Mouse (Mus musculus): ENCODE data around the gene Dlx5. TPM values are rescaled to one million over a fixed set of nuclear protein-coding genes. Genes with fewer than 3 reads are reported as not detected.

Dlx5 gene
- total RNA-seq (2021), result 1 to 10 TPM; 4.3 to 6.1 TPM
- long read RNA-seq, experiment 1, partial matches to known transcripts, result 0 of 4 reads
- long read RNA-seq, experiment 1, other reads (novel, unspliced or antisense), result 0 of 4 reads
- long read RNA-seq, experiment 2, transcript Dlx5-201 (3 exons, 1,423 nt), result major isoform, 5 of 7 reads
- long read RNA-seq, experiment 2, partial matches to known transcripts, result 0 of 7 reads
- long read RNA-seq, experiment 2, other reads (novel, unspliced or antisense), result 0 of 7 reads

DNA sequence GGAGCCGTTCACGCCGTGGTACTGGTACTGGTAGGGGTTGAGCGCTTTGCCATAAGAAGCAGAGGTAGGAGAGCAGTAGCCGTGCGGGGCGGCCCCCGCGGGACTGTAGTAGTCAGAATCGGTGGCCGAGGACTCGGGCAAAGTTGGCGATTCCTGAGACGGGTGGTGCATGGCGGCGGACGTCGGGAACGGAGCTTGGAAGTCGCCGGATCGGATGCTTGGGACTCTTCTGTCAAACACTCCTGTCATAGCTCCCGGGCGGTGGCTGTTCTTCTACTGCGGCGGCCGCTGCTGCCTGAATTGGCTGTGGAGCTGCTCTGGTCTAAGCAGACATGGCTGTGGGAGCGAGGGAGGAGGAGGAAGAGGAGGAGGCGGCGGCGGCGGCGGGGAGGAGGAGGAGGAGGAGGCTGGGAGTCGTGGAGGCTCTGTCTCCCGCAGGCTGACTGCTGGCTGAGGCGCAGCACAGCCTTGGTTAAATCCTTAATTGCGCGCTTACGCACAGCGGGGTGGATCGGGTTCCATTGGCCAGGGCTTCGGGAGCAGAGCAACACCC, at the start of gene Dlx5:
Gene Dlx5 (minus strand): TSS at position 448 of the 553 bp plus-strand sequence.
- no peak for TF ChIP-seq CTCF (conservative IDR thresholded peaks at IDR 0.05)
- DNase-seq (ENCODE audit: low spot score in 2 of 2), result peak; percentile 30 to 43
- no peak within 1 kb of the TSS for H3K27ac ChIP-seq
- peak within 1 kb of the TSS; percentile 49 for H3K4me3 ChIP-seq

DNA sequence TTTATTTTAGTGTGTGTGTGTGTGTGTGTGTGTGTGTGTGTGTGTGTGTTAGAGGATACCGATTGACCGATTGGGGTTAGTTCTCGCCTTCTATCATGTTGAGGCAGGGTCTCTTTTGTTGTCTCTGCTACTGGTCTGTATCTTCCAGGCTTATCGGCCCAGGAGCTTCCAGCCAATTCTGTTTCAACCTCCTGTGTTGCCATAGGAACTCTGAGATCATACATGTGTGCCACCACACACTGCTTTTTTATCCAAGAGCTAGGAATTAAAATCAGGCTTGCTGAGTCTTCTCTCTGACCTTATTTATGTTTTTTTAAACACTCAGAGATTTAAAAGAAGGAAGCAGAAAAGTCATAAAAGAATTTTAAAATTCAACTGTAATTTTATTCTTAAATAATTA, 49.6 kb upstream of the Dlx5 start:
- Histone ChIP-seq H3K27ac (no peak overlapping the region), H3K4me3 (no peak overlapping the region)
- DNase-seq (ENCODE audit: low spot score in 2 of 2), result no peak
- no peak for TF ChIP-seq CTCF (conservative IDR thresholded peaks at IDR 0.05)

DNA sequence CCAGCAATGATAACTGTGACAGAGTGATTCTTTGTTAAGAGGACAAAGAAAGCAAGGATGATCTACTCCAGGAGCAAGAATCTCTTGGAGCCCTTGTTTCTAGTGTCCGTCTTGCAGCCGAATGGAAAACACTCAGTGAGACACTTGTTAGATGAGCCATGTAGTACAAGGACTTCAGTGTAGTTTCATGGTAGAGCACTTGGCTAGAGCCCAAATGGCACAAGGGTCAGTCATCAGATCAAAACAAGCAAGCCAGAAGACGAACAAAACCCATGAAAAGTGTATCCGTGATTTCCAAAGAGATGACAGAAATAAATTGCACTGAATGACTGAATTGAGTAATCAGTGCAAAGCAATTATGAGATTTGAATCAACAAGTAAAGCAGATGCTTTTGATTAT, 48.9 kb upstream of the Dlx5 start:
- Histone ChIP-seq H3K27ac (no peak overlapping the region), H3K4me3 (no peak overlapping the region)
- DNase-seq (ENCODE audit: low spot score in 2 of 2), result no peak
- no peak for TF ChIP-seq CTCF (conservative IDR thresholded peaks at IDR 0.05)

DNA sequence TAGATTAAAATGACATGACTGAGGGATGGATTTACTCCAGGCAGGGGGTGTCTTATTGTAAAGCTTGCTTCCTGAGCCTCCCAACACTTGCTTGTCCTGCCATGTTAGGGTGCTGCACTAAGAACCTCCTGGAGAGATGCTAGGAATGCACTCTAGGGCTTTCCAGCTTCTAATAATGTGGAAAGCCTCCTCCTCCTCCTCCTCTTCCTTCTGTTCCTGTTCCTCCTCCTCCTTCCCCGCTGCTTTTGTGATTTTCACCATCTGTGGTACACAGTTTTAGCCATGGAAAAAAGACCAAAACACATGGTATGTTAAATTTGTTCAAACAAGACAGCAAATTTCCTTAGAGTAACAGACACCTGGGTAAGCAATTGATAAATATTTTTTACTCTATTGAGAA, 43.4 kb upstream of the Dlx5 start:
- Histone ChIP-seq H3K4me3 (no peak overlapping the region), H3K27ac (no peak overlapping the region)
- no peak for DNase-seq (ENCODE audit: low spot score in 2 of 2)
- TF ChIP-seq CTCF (conservative IDR thresholded peaks at IDR 0.05), result no peak

DNA sequence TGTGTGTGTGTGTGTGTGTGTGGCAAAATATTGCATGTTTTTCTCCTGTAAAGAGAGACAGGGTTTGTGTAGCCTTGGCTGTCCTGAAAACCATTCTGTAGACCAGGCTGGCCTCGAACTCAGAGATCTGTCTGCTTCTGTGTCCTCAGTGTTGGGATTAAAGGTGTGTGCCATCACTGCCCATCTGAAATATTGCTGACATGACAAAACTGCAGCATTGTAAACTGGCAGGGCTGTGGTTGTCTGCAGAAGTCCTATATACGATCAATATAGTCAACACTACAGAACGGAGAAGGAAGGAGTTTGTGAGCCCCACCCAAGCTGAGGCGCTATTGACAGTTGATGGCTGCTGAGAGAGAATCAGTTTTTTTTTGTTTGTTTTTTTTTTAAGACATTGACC, 35.4 kb upstream of the Dlx5 start:
- Histone ChIP-seq H3K27ac (no peak overlapping the region), H3K4me3 (no peak overlapping the region)
- TF ChIP-seq CTCF (conservative IDR thresholded peaks at IDR 0.05), result no peak

DNA sequence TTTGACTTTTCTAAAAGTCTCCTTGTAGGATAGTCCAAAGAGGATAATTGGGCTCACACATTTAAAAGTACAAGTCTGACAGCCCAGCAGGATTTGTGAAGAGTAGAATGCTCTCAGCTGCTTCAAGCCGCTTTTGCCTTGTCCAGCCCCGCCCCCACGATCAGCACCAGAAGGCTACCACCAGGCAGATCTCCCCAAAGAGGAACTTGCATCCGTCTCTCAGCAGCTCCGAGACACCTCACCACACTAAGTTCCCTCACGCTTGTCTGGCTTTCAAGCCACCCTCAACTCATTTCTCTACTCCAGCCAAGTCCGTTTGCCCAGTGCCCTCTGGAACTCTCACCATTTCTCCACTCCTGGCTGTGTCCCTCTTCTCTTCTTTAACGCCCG, 33.6 kb upstream of the Dlx5 start:
- no peak for DNase-seq (ENCODE audit: low spot score in 2 of 2)
- no peak for TF ChIP-seq CTCF (conservative IDR thresholded peaks at IDR 0.05)
- H3K4me3 ChIP-seq, result no peak overlapping the region
- H3K27ac ChIP-seq, result no peak overlapping the region

More for the DNA sequence above, 35.4 kb upstream of the Dlx5 start:
- no peak for DNase-seq (ENCODE audit: low spot score in 2 of 2)

DNA sequence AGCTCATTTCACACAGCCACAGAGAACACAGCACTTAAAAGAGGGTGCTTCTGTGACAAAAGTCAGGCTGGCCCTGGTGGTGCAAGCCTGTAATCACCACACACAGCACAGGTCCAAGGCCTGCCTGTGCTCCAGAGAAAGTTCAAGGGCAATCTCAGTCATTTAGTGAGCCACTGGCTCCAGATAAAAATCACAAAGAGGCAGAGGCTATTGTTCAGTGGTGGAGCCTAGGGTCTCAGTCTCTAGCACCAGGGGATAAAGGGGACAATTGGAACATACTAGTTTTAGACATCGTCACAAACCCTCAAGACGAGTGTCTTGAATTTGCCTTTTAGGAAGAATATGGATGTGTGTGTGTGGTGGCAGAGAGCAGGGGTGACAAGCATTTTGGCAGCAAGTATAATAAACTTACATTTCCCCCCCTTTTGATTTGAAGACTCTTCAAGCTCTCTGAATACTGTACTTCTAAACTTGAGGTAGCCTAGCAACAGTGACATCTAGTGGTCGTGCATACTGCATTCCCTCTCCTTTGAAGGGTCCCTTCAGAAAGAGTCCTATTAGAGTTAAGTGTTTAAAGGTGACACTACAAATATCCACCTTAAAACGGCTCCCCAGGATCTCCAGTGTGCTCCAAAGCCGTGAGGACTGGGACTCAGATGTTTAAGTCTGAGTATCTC, 33.1 kb upstream of the Dlx5 start:
- H3K4me3 ChIP-seq, result no peak overlapping the region
- no peak overlapping the region for H3K27ac ChIP-seq
- peak; percentile 88 for TF ChIP-seq CTCF (conservative IDR thresholded peaks at IDR 0.05)
- peak; percentile 21 to 44 for DNase-seq (ENCODE audit: low spot score in 2 of 2)

DNA sequence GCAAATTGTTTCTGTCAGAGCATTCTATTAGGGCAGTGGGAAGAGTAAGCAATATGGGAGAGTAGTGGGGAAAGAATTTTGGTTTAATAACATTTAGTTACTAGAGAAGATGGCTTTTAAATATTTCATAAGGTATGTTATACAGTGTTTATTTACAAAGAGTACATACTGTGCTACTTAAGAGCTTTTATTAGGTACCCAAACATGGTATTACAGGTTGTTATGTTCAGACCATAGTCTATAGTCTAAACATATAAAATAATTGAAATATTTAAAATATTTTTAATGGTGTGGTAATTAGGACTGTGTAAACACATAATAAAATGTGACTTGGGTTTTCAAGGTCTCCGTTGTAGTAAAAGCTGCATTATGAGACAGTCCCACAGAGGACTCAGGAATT, 32.4 kb upstream of the Dlx5 start:
- no peak for DNase-seq (ENCODE audit: low spot score in 2 of 2)
- TF ChIP-seq CTCF (conservative IDR thresholded peaks at IDR 0.05), result no peak
- Histone ChIP-seq H3K4me3 (no peak overlapping the region), H3K27ac (no peak overlapping the region)

DNA sequence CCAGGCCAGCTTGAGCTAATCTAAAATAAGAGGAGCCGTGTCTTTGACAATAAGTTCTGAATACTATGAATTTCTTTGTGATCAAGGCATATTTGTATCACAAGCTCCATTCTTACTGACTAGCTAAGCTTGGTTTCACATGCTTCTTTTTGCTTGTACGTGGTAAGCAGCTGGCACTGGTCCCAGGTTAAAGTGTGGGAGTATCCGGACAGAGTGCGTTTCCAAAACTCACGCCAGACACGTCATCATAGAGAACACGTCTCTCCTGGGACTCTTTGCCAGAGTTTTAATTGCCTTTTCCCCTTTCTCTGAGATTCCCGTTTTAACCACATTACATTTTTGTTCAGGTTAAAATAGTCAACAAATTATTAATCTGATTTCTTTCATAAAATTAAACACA, 27.7 kb upstream of the Dlx5 start:
- DNase-seq (ENCODE audit: low spot score in 2 of 2), result no peak
- no peak for TF ChIP-seq CTCF (conservative IDR thresholded peaks at IDR 0.05)
- no peak overlapping the region for H3K27ac ChIP-seq
- H3K4me3 ChIP-seq, result no peak overlapping the region

DNA sequence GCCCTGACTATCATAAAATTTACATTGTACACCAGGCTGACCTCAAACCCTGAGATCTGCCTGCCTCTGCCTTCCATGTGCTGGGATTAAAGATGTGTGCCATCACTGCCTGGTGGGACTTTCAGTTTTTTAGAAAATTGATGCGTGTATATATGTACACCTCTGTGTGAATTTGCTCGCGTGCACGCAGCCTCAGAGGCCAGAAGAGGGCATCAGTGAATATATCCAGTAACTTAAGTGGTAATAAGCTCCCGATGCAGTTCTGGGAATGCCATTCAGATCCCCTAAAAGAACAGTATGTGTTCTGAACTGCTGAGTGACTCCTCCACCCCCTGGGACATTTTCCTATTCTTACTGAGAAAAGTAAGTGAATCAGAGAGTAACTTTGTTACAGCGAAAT, 8.2 kb upstream of the Dlx5 start:
- Histone ChIP-seq H3K4me3 (no peak overlapping the region), H3K27ac (no peak overlapping the region)
- peak; percentile 56 for TF ChIP-seq CTCF (conservative IDR thresholded peaks at IDR 0.05)
- no peak for DNase-seq (ENCODE audit: low spot score in 2 of 2)

DNA sequence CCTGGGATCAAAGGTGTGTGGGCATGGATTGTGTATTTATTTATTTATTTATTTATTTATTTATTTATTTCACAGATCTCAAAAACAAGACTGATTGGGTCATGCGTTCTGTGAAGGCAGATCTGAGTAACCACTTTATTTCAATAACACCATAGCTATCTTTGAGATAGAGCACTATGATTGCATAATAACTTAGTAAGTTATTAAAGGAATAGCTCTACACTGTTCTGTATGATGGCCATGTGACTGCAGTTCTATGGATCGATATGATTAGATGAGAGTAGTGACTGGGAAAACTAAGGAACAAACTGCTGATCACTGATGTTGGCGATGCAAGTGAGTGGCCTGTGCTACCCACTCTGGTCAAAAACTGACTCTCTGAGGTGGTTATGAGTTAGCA, 4.3 kb upstream of the Dlx5 start:
- TF ChIP-seq CTCF (conservative IDR thresholded peaks at IDR 0.05), result no peak
- no peak for DNase-seq (ENCODE audit: low spot score in 2 of 2)
- no peak overlapping the region for H3K27ac ChIP-seq

DNA sequence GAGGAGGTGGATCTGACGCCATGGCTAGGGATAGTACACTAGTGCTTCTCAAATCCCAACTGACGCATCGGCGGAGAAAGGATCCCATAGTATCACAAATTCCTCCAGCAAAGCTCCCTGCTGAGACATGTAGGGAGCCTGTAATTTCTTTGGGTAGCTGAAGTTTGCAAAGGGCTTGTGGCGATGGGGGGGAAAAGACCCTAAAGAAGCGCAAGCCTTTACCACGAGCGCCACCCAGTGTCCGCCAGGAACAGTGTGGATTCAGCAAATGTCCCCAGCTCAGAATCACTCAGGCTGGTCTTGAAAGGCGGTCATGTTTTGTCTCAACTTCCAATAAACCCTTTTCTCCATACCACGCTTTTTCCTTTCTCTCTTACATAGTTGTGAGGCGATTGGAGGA, 3.0 kb upstream of the Dlx5 start:
- DNase-seq (ENCODE audit: low spot score in 2 of 2), result peak; percentile 32 to 65
- peak; percentile 92 for TF ChIP-seq CTCF (conservative IDR thresholded peaks at IDR 0.05)
- no peak overlapping the region for H3K27ac ChIP-seq
- no peak overlapping the region for H3K4me3 ChIP-seq

More for the DNA sequence above, 4.3 kb upstream of the Dlx5 start:
- H3K4me3 ChIP-seq, result no peak overlapping the region

DNA sequence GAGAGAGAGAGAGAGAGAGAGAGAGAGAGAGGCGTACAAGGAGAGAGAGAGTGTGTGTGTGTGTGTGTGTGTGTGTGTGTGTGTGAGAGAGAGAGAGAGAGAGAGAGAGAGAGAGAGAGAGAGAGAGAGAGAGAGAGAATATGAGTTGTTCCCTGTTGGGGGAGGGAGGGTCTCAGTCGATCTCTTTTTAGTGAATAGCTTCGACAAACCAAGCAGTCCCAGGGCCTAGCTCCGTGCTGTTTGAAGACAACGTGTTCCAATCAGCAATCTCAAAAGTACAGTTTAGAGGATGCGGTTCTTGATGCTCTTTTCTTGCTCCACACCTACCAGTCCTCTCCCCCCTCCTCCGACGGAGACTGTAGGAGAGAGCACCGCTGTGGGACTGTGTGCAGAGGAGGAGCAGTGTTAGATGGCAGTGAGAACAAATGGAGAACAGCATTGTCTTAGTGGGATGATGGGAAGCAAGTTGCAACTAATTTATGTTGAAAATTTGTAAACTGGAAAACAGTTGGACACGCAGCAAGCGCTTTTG, 447 bp upstream of the Dlx5 start:
- no peak for DNase-seq (ENCODE audit: low spot score in 2 of 2)
- Histone ChIP-seq H3K4me3 (no peak overlapping the region), H3K27ac (no peak overlapping the region)
- no peak for TF ChIP-seq CTCF (conservative IDR thresholded peaks at IDR 0.05)

All from layer of hippocampus, adult 2 months (tissue).